Comparison of ENCODE assay signal across 23 mouse cellular contexts in the genomic region with DNA sequence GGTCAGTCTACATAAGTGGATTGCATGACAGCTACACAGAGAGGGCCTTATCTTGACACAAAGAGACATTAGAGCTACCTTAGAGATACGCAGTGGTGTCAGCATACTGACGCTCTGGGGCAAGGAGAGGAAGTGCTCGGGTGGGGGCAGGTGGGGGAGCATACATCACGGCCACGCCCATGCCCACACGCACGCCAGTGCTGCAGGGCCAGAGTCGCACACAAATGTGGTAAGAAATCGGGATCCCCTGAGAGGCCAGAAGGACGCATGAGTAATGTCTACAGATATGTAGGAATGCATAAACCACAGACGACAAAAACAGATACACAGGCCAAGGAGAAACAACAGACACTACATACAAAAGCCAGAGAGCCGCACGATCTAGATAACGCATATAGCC.
"Had no signal": no experiment of that assay in that cellular context is flagged by ENCODE, and none has a peak within 500 bp of the region (broad histone marks: within the 10 kb centered on the region; RNA-seq: fewer than 3 reads in every experiment).

No protein-coding gene starts in this region.

- ATAC-seq: liver, postnatal 0 days; lung, postnatal 0 days; midbrain, embryonic 15.5 days had no signal

- H3K9me3 ChIP-seq: limb, embryonic 12.5 days; limb, embryonic 15.5 days; megakaryocyte, embryonic 14.5 days; midbrain, embryonic 15.5 days; neural tube, embryonic 12.5 days; neural tube, embryonic 15.5 days; stomach, embryonic 15.5 days had no signal

- H3K4me3 ChIP-seq: layer of hippocampus, adult 2 months; limb, embryonic 12.5 days; limb, embryonic 15.5 days; megakaryocyte, embryonic 14.5 days; midbrain, embryonic 15.5 days; neural tube, embryonic 12.5 days; neural tube, embryonic 15.5 days; stomach, embryonic 15.5 days had no signal

- H3K36me3 ChIP-seq: midbrain, embryonic 15.5 days; neural tube, embryonic 15.5 days had no signal

- H3K9ac ChIP-seq: limb, embryonic 12.5 days; limb, embryonic 15.5 days; liver, embryonic 14.5 days; liver, postnatal 0 days; lung, embryonic 14.5 days; midbrain, embryonic 15.5 days; neural tube, embryonic 12.5 days; neural tube, embryonic 15.5 days; stomach, embryonic 15.5 days had no signal

- H3K4me2 ChIP-seq: limb, embryonic 12.5 days; limb, embryonic 15.5 days; liver, embryonic 11.5 days; lung, embryonic 14.5 days; midbrain, embryonic 11.5 days; midbrain, embryonic 15.5 days; neural tube, embryonic 12.5 days; neural tube, embryonic 15.5 days; stomach, embryonic 15.5 days had no signal

- H3K27ac ChIP-seq: layer of hippocampus, adult 2 months; limb, embryonic 12.5 days; limb, embryonic 15.5 days; liver, embryonic 14.5 days; midbrain, embryonic 15.5 days; neural tube, embryonic 12.5 days; neural tube, embryonic 15.5 days; stomach, embryonic 15.5 days had no signal

- DNase-seq: kidney, adult 18-20 months; kidney, adult 9 months; kidney, postnatal 14 days; layer of hippocampus, adult 9-11 months; liver, postnatal 0 days; lung, embryonic 14.5 days; lung, postnatal 4 days; right cerebral cortex, adult 18-20 months; right cerebral cortex, postnatal 25 days; spleen, adult 18-20 months; thymus, postnatal 36 days had no signal

- H3K4me1 ChIP-seq: stomach, embryonic 15.5 days had no signal

- H3K27me3 ChIP-seq: limb, embryonic 12.5 days; limb, embryonic 15.5 days; megakaryocyte, embryonic 14.5 days; midbrain, embryonic 15.5 days; neural tube, embryonic 12.5 days; neural tube, embryonic 15.5 days; stomach, embryonic 15.5 days had no signal
